Mouse (Mus musculus) embryonic facial prominence, embryonic 11.5 days (tissue): ENCODE data around the gene Etv6. TPM values are rescaled to one million over a fixed set of nuclear protein-coding genes. Genes with fewer than 3 reads are reported as not detected.

Experiments
- ATAC-seq: fragments of 200-750 bp; cut with Nextera tagmentation; replicated peaks from 2 replicates; pipeline ENCODE4 v1.8.0; 2017; ENCODE audit warnings: low read depth; ENCODE audit not compliant: insufficient number of reproducible peaks, low FRiP score, low TSS enrichment
- DNase-seq: peaks from one replicate; pipeline ENCODE4 v3.0.0-alpha.2; 2015; ENCODE audit warnings: low spot score
- H3K27ac ChIP-seq: fragments of 300-500 bp; sonication (generic); replicated peaks from 2 replicates; pipeline ENCODE4 v1.5.1; 2014; ENCODE audit warnings: mild to moderate bottlenecking, low read depth, low read length, control low read depth
- H3K27me3 ChIP-seq: fragments of 300-500 bp; sonication (generic); 2 replicates; pipeline ENCODE4 v1.6.1; 2014; ENCODE audit warnings: mild to moderate bottlenecking, low read length, moderate library complexity, mixed read lengths; ENCODE audit not compliant: control insufficient read depth, insufficient read depth
- H3K36me3 ChIP-seq: fragments of 300-500 bp; sonication (generic); replicated peaks from 2 replicates; pipeline ENCODE4 v1.6.1; 2014; ENCODE audit warnings: low read depth, mild to moderate bottlenecking, low read length, moderate library complexity, mixed read lengths; ENCODE audit not compliant: control insufficient read depth, insufficient read depth
- H3K4me1 ChIP-seq: fragments of 300-500 bp; sonication (generic); 2 replicates; pipeline ENCODE4 v1.6.1; 2014; ENCODE audit warnings: low read length, mixed read lengths; ENCODE audit not compliant: control insufficient read depth, insufficient read depth
- H3K4me2 ChIP-seq: fragments of 300-500 bp; sonication (generic); 2 replicates; pipeline ENCODE4 v1.6.1; 2014; ENCODE audit warnings: low read depth, mild to moderate bottlenecking, control low read depth, low read length, moderate library complexity
- H3K4me3 ChIP-seq: fragments of 300-500 bp; sonication (generic); 2 replicates; pipeline ENCODE4 v1.5.1; 2014; ENCODE audit warnings: low read depth, low read length, control low read depth
- H3K9ac ChIP-seq: fragments of 300-500 bp; sonication (generic); replicated peaks from 2 replicates; pipeline ENCODE4 v1.6.1; 2014; ENCODE audit warnings: mild to moderate bottlenecking, control low read depth, low read length
- H3K9me3 ChIP-seq: fragments of 300-500 bp; sonication (generic); replicated peaks from 2 replicates; pipeline ENCODE4 v1.6.1; 2016; ENCODE audit warnings: mild to moderate bottlenecking, low read length, inconsistent platforms, mixed read lengths; ENCODE audit not compliant: control insufficient read depth
- WGBS: fragments of 180-500 bp; shearing (Covaris S2); extraction: QIAGEN DNeasy Blood & Tissue Kit; methylation state at CpG from one replicate; pipeline ENCODE4 v1.1.7; 2014; 5-methylcytosine and 5-hydroxymethylcytosine counted together
- polyA plus RNA-seq: library from polyadenylated mRNA; unstranded; fragments of >200 nt; fragmentation: Nextera tagmentation; extraction: Ambion mirVana; gene quantifications from 2 replicates; pipeline ENCODE4 v1.2.1, GENCODE M21; 2014

Gene Etv6
- polyA plus RNA-seq, 1 experiment from 2014 or later = 15.7 TPM

DNA sequence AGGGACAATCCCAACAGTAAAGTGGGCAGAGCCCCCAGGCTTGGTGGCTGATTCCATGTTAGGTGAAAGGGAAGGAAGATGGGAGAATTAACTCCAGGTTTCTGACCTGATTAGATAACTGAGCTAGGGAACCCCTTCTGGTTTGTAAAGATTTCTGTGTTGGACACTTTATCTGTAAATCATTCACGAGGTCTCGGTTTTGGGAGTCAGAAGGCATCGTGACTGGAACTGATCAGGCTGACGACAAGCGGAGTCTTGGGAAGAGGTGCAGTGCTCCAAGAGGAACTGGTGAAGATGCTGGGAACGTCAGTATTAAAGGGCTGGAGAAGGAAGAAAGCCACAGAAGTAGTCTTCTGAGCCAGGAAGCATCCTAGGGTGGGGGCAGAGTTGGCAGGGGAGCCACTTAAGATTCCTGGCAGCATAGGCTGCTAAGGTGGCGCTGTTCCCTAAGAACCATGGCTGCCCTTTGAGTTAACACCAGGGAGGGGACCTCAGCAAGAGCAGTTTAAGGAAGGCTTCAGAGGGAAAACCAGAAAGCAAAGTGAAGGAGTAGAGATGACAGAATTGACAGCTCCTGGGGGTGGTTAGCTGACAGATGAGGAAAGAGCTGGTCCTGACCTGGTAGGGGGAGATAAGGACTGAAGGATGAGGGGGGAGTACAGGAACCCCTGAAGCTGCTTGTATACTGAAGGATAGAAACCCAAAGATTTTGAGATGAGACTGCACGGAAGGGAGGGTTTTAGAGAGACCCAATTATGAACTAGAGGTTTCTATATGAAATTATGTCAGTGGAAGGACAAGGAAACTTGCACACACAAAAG lies 191.1 kb downstream of the Etv6 start:
- Histone ChIP-seq H3K9me3 (no peaks in the 10 kb centered on the region), H3K4me2 (no peak overlapping the region), H3K27me3 (no peaks in the 10 kb centered on the region), H3K27ac (no peak overlapping the region), H3K9ac (no peak overlapping the region), H3K4me1 (no peaks in the 10 kb centered on the region), H3K36me3 (no peaks in the 10 kb centered on the region; the same call in 1 of the 2 replicates), H3K4me3 (no peak overlapping the region)
- WGBS = 84% methylated on average over 8 of the region's 8 CpGs
- ATAC-seq (no peak), DNase-seq (no peak)

DNA sequence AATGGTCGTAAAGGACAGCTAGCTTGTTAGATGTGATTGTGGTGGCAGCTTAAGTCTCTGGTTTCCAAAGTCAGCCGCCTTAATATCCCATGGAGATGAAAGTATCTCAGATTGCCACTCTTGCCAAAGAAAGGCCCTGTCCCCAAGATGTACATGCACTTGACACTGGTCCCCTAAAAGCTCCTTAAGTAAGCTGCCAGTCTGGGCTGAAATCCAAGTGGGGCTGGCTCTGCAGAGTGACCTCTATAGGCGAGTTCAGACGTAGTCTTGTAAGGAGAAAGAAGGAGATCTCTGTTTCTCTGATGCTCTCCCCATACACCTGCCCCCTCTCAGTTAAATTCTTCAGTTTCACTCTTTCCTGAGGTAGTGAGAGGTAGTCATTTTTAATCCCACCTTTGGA lies 200.8 kb downstream of the Etv6 start:
- H3K27me3 ChIP-seq = no peaks in the 10 kb centered on the region
- no peak overlapping the region for H3K4me3 ChIP-seq
- DNase-seq (no peak), ATAC-seq (no peak)
- no peaks in the 10 kb centered on the region for H3K4me1 ChIP-seq
- H3K4me2 ChIP-seq = no peak overlapping the region
- no peaks in the 10 kb centered on the region for H3K9me3 ChIP-seq
- WGBS = 79% methylated on average over 4 of the region's 4 CpGs
- no peak overlapping the region for H3K9ac ChIP-seq
- H3K36me3 ChIP-seq = no peaks in the 10 kb centered on the region
- no peak overlapping the region for H3K27ac ChIP-seq

DNA sequence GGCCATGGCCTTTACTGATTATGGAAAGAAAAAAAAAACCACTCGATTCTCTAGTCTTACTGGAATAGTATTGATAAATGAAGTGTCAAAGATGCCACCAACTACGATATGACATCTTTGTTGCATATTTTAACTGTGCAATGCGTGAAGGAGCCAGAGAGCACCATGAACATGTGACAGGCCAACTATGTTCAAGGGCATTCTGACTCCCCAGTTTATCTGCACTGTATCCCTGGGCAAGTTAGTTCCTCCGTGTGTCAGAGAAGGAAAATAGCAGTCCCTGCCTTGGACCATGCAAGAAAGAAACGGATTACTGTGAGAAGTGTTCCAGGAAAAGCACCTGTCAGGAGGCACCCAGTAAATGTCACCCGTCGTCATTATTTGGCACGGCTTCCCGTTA lies 203.0 kb downstream of the Etv6 start:
- Histone ChIP-seq H3K4me1 (no peaks in the 10 kb centered on the region), H3K9ac (no peak overlapping the region), H3K36me3 (no peaks in the 10 kb centered on the region), H3K9me3 (no peaks in the 10 kb centered on the region), H3K27me3 (no peaks in the 10 kb centered on the region), H3K4me2 (no peak overlapping the region), H3K4me3 (no peak overlapping the region), H3K27ac (no peak overlapping the region)
- DNase-seq = no peak
- ATAC-seq = no peak
- WGBS = 95% methylated on average over 9 of the region's 9 CpGs

DNA sequence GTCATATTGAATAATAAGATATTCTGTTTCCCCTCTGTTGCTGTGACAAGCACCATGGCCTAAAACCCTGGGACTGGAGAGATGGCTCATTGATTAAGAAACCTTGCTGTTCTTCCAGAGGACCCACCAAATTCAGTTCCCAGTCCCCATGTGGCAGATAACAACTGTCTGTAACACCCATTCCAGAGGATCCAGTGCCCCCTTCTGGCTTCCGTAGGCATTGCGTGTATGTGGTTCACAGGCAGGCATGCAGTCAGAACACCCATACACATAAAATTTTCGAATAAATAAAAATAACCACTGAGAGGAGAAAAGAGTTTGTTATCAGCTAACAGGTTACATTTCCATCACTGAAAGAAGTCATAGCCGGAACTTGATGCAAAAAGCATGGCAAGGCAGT lies 205.5 kb downstream of the Etv6 start:
- Histone ChIP-seq H3K27me3 (no peaks in the 10 kb centered on the region), H3K4me2 (no peak overlapping the region), H3K27ac (no peak overlapping the region), H3K4me3 (no peak overlapping the region), H3K36me3 (no peaks in the 10 kb centered on the region), H3K9me3 (no peaks in the 10 kb centered on the region), H3K4me1 (no peaks in the 10 kb centered on the region), H3K9ac (no peak overlapping the region)
- DNase-seq (no peak), ATAC-seq (no peak)
- 96% methylated on average over 4 of the region's 4 CpGs for WGBS

DNA sequence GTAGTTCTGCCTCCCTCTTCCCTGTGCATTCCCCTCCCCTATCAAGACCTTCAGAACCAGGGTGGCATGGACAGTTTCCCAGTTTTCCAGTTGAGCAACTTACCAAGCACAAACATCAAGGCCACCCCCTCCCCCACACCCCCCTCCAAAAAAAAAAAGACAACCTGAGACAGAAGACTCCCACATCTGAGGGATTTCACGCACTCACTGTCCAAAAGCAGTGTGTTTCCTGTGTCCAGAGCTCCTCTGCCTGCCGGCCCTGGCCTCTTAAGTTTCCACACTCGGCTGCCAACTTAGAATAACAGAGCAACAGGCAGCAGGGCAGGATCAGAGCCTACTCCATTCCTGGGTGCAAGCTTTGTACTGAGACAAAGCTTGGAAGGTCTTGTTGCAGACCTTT lies 207.6 kb downstream of the Etv6 start:
- no peak overlapping the region for H3K27ac ChIP-seq
- no peaks in the 10 kb centered on the region for H3K27me3 ChIP-seq
- no peak for ATAC-seq
- H3K9me3 ChIP-seq = no peaks in the 10 kb centered on the region
- WGBS = 40% methylated on average over 3 of the region's 3 CpGs
- no peak overlapping the region for H3K4me2 ChIP-seq
- H3K4me1 ChIP-seq = no peaks in the 10 kb centered on the region
- no peaks in the 10 kb centered on the region for H3K36me3 ChIP-seq
- H3K9ac ChIP-seq = no peak overlapping the region
- no peak for DNase-seq
- no peak overlapping the region for H3K4me3 ChIP-seq

DNA sequence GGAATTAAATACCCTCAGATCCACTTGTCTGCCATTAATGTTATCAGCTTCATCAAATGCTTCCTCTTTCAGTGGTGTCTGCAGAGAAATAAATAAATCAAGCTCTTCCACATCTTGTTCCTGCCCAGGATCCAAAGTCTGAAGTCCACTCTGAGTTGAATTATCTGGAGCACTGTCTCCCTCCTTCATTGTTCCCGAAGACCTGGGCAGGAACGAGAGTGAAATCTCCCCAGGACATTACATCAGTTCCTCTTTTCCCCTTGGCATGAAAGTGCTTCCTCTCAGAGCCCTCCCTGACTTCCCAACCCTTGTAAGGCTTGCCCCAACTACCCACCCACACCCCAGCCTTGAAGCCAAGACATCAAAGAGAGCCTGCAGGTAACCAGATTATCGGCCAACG lies 208.0 kb downstream of the Etv6 start:
- no peak overlapping the region for H3K27ac ChIP-seq
- H3K4me1 ChIP-seq = no peaks in the 10 kb centered on the region
- no peak overlapping the region for H3K4me3 ChIP-seq
- H3K27me3 ChIP-seq = no peaks in the 10 kb centered on the region
- H3K9me3 ChIP-seq = no peaks in the 10 kb centered on the region
- DNase-seq (no peak), ATAC-seq (no peak)
- WGBS = 77% methylated on average over 4 of the region's 4 CpGs
- no peak overlapping the region for H3K4me2 ChIP-seq
- H3K36me3 ChIP-seq = no peaks in the 10 kb centered on the region; the same call in 1 of the 2 replicates
- H3K9ac ChIP-seq = no peak overlapping the region

DNA sequence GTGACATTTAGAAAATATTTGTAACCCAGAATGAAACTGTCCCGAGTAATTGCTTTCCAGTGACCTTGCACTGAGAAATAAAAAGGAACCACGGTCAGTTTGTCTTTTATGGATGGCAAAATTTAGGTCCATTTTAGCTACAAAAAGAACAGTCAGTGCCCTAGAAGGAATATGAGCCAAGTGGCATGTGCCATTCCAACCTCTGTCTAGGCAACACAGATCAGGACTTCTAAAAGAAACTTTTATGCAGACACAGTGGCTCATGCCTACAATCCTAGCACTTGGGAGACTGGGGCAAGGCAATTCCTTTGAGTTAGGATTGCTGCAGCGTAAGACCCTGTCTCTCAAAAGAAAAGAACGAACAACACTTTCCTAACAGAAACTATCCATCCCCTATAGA lies 208.6 kb downstream of the Etv6 start:
- WGBS = 98% methylated on average over 4 of the region's 4 CpGs
- no peaks in the 10 kb centered on the region for H3K4me1 ChIP-seq
- H3K9ac ChIP-seq = no peak overlapping the region
- H3K4me2 ChIP-seq = no peak overlapping the region
- DNase-seq (no peak), ATAC-seq (no peak)
- H3K27ac ChIP-seq = no peak overlapping the region
- H3K36me3 ChIP-seq = no peaks in the 10 kb centered on the region; the same call in 1 of the 2 replicates
- H3K4me3 ChIP-seq = no peak overlapping the region
- H3K9me3 ChIP-seq = no peaks in the 10 kb centered on the region
- H3K27me3 ChIP-seq = no peaks in the 10 kb centered on the region

DNA sequence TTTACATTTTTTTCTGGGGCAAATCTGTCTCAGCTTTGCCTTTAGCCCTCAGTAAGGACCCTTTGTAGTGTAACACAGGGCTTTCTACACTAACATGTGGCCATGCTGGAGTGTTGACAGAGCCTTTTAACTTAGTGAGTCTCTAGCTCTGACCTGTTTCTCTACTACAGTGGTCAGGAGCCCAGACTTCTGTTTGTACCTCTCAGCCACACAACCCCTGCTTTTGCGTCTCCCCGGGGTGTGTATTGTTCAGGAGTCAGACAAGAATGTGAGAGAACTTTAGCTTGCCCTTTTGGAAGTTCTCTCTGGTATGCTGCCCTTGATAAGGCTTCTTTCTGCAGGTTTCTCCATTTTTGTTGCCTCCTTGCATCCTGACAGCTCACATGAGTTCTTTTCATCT lies 210.6 kb downstream of the Etv6 start:
- H3K27ac ChIP-seq = no peak overlapping the region
- no peak overlapping the region for H3K9ac ChIP-seq
- H3K36me3 ChIP-seq = no peaks in the 10 kb centered on the region; the same call in 1 of the 2 replicates
- H3K4me1 ChIP-seq = no peaks in the 10 kb centered on the region
- H3K4me2 ChIP-seq = no peak overlapping the region
- WGBS = 70% methylated on average over 2 of the region's 2 CpGs
- DNase-seq = no peak
- no peaks in the 10 kb centered on the region for H3K27me3 ChIP-seq
- H3K4me3 ChIP-seq = no peak overlapping the region
- no peak for ATAC-seq
- no peaks in the 10 kb centered on the region for H3K9me3 ChIP-seq
